Mouse (Mus musculus) megakaryocyte, embryonic 14.5 days (primary cell): Measurements from ENCODE around the gene Olfr67.

Source experiments
- FLI1 ChIP-seq: IDR thresholded peaks from 2 replicates; pipeline ENCODE4 v1.6.1; 2012; ENCODE audit warnings: low read length, inconsistent platforms, mixed read lengths
- GATA1 ChIP-seq: IDR thresholded peaks from 3 replicates; pipeline ENCODE4 v1.6.1; 2012; ENCODE audit warnings: mixed read lengths, low read length, inconsistent platforms, borderline replicate concordance

DNA sequence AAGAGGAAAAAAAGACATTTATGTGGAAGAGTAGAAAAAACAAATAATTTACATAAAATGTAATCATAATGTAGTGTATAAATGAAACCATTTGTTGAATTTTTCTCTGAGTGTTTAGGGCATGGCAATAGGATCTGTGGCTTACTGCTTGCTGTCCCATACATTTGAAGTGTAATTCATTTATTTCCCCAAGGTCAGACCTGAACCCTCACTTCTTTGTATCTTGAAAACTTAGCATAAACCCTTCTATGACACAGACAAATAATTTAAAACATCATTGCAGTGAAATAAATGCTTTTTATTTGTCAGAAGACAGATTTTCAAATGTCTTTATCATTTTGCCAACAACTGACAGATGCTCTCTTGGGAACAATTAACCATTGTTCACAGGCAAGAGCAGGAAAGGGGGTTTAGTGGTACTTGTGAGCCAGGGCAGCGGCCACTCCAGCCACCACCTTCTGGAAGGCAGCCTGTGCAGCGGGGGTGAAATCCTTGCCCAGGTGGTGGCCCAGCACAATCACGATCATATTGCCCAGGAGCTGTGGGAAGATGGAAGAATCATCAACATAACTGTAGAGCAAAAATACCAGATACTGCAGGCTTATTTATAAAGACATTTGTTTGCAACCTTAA lies 34.8 kb upstream of the Olfr67 start:
- TF ChIP-seq GATA1 (no peak), FLI1 (no peak)
